16 mouse cellular contexts compared by ENCODE assay signal in the genomic region with DNA sequence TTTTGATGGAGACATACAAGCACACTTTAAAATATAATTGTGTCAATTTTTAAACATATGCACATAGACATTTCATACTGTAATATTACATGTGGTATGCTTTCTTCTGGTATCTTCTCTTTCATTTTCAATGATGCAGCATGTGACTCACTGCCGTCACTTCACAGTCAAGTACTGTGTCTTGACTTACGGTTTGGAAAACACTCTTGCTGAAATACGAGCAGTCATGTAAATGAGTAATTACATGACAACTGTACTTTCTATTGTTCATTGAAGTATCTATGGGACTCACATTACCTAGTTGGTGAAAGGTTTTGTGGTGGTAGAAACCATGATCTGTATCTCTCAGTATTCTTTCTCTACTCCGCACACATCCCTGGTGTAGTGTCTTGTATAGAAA. TPM values are rescaled to one million over a fixed set of nuclear protein-coding genes. Genes with fewer than 3 reads are reported as not detected.
DNase-seq lines count a peak whose midpoint lies in the region; ATAC-seq and TF ChIP-seq lines count a peak whose summit lies in the region.
"Had no signal": no experiment of that assay in that cellular context is flagged by ENCODE, and none has a peak within 500 bp of the region (broad histone marks: within the 10 kb centered on the region; RNA-seq: fewer than 3 reads in every experiment).

No protein-coding gene starts in this region.

- no peak for ATAC-seq in heart, postnatal 0 days (ENCODE audit: insufficient read depth, low read depth)
- ATAC-seq: forebrain, embryonic 13.5 days had no signal

- intact Hi-C loops in heart, postnatal 36 days (cut with DNase I) = no loop called here

- no peak overlapping the region for H3K4me3 ChIP-seq in heart, postnatal 0 days (ENCODE audit: low read depth, low read length)
- H3K4me3 ChIP-seq: forebrain, embryonic 13.5 days; gastrocnemius, adult 2 months; hindbrain, embryonic 10.5 days had no signal

- H3K9me3 ChIP-seq in heart, postnatal 0 days (replicated peaks; ENCODE audit: control insufficient read depth, low read length) = no peaks in the 10 kb centered on the region
- H3K9me3 ChIP-seq: forebrain, embryonic 13.5 days; hindbrain, embryonic 10.5 days had no signal

- no peak overlapping the region for H3K4me2 ChIP-seq in heart, postnatal 0 days (ENCODE audit: low read depth, low read length)
- H3K4me2 ChIP-seq: forebrain, embryonic 13.5 days; hindbrain, embryonic 14.5 days had no signal

- DNase-seq in heart, postnatal 0 days (ENCODE audit: low spot score) = no peak
- no peak for DNase-seq in heart, postnatal 36 days
- peak; percentile 66 for DNase-seq in CD4-positive, CD25-positive, alpha-beta regulatory T cell, adult 2 months (ENCODE audit: low read depth, low spot score)
- peak; percentile 75 for DNase-seq in induced T-regulatory cell, adult 2 months (ENCODE audit: low read depth)
- no peak for DNase-seq in lung, postnatal 10 days
- no peak for DNase-seq in right cerebral cortex, adult 2 months (ENCODE audit: low spot score in 2 of 2)
- DNase-seq in left cerebral cortex, adult 11 months (ENCODE audit: low spot score) = no peak
- DNase-seq: cerebellum, adult 11-12 months; cerebellum, adult 9-10 months; cerebellum, postnatal 25 days; gastrocnemius, adult 2 months; gastrocnemius, postnatal 25 days; heart, postnatal 14 days had no signal

- TF ChIP-seq CTCF in heart, postnatal 0 days (IDR thresholded peaks at IDR 0.05; ENCODE audit: low read depth) = no peak

- H3K36me3 ChIP-seq in heart, postnatal 0 days (replicated peaks; ENCODE audit: control insufficient read depth, insufficient read depth, low read length) = no peaks in the 10 kb centered on the region
- H3K36me3 ChIP-seq: hindbrain, embryonic 10.5 days had no signal

- TF ChIP-seq EP300 in heart, postnatal 0 days (IDR thresholded peaks at IDR 0.05; ENCODE audit: low read depth) = no peak

- peak overlapping the region; percentile 44; the same call in 1 of the 2 replicates for H3K27ac ChIP-seq in heart, postnatal 0 days (ENCODE audit: low read depth)
- H3K27ac ChIP-seq: forebrain, embryonic 13.5 days; gastrocnemius, adult 2 months; hindbrain, embryonic 10.5 days; hindbrain, embryonic 14.5 days had no signal

- H3K4me1 ChIP-seq in heart, postnatal 0 days (ENCODE audit: control insufficient read depth, insufficient read depth) = peaks cover 8% of the 10 kb centered on the region
- H3K4me1 ChIP-seq: forebrain, embryonic 13.5 days; hindbrain, embryonic 10.5 days had no signal

- no peaks in the 10 kb centered on the region for H3K27me3 ChIP-seq in heart, postnatal 0 days (ENCODE audit: control insufficient read depth, insufficient read depth, low read length)
- H3K27me3 ChIP-seq: forebrain, embryonic 13.5 days had no signal

- H3K9ac ChIP-seq in heart, postnatal 0 days (replicated peaks; ENCODE audit: low read depth, low read length) = no peak overlapping the region
- H3K9ac ChIP-seq: forebrain, embryonic 13.5 days; hindbrain, embryonic 14.5 days had no signal

- 86% methylated on average over 4 of the region's 4 CpGs for WGBS in heart, postnatal 0 days

RNA-seq across cellular contexts. Expression of a gene that starts 30.6 kb away (rescaled TPM):
- 13.9 and 17.0 TPM in 2 replicates for total RNA-seq in heart, postnatal 0 days (2014; rRNA removed; ENCODE audit: low replicate concordance)
- 7.5 and 10.0 TPM in 2 replicates for polyA plus RNA-seq in heart, postnatal 0 days (2015; fragmentation: Nextera tagmentation; extraction: Ambion mirVana)
- 10 to 100 TPM; 17.4 to 19.4 TPM for total RNA-seq in heart, postnatal 36 days (2021)

Comparison
In these comparisons a context has a peak if more than half of its experiments do, and no peak if none do; other contexts are left out.
1. DNase-seq: peak in CD4-positive, CD25-positive, alpha-beta regulatory T cell, adult 2 months (single experiment) and induced T-regulatory cell, adult 2 months (single experiment); none in heart, postnatal 0 days (single experiment), heart, postnatal 36 days (0 of 2), lung, postnatal 10 days (single experiment), right cerebral cortex, adult 2 months (0 of 2) and left cerebral cortex, adult 11 months (single experiment).